Mouse (Mus musculus) liver, embryonic 11.5 days (tissue): ENCODE results near the gene Gm28038. TPM values are rescaled to one million over a fixed set of nuclear protein-coding genes. Genes with fewer than 3 reads are reported as not detected.

ENCODE experiments used
- ATAC-seq: fragments of 200-750 bp; cut with Nextera tagmentation; replicated peaks from 2 replicates; pipeline ENCODE4 v1.8.0; 2017; ENCODE audit warnings: moderate number of reproducible peaks, mild to moderate bottlenecking, moderate TSS enrichment, moderate library complexity; ENCODE audit not compliant: low FRiP score
- DNase-seq: peaks from one replicate; pipeline ENCODE4 v3.0.0-alpha.2; 2017; ENCODE audit warnings: low spot score
- H3K27ac ChIP-seq: fragments of 300-500 bp; sonication (generic); 2 replicates; pipeline ENCODE4 v1.5.1; 2014; ENCODE audit warnings: mild to moderate bottlenecking, low read depth, low read length, control low read depth
- H3K27me3 ChIP-seq: fragments of 300-500 bp; sonication (generic); replicated peaks from 2 replicates; pipeline ENCODE4 v1.6.1; 2014; ENCODE audit warnings: low read length, mixed read lengths; ENCODE audit not compliant: control insufficient read depth, insufficient read depth
- H3K36me3 ChIP-seq: fragments of 300-500 bp; sonication (generic); 2 replicates; pipeline ENCODE4 v1.6.1; 2014; ENCODE audit warnings: mild to moderate bottlenecking, low read length, moderate library complexity, mixed read lengths; ENCODE audit not compliant: control insufficient read depth, insufficient read depth
- H3K4me1 ChIP-seq: fragments of 300-500 bp; sonication (generic); replicated peaks from 2 replicates; pipeline ENCODE4 v1.6.1; 2014; ENCODE audit warnings: low read length, mixed read lengths; ENCODE audit not compliant: control insufficient read depth, insufficient read depth
- H3K4me2 ChIP-seq: fragments of 300-500 bp; sonication (generic); 2 replicates; pipeline ENCODE4 v1.6.1; 2014; ENCODE audit warnings: mild to moderate bottlenecking, control low read depth, moderate library complexity
- H3K4me3 ChIP-seq: fragments of 300-500 bp; sonication (generic); 2 replicates; pipeline ENCODE4 v1.5.1; 2014; ENCODE audit warnings: low read depth, low read length, control low read depth
- H3K9ac ChIP-seq: fragments of 300-500 bp; sonication (generic); 2 replicates; pipeline ENCODE4 v1.6.1; 2014; ENCODE audit warnings: low read depth, low read length, control low read depth
- H3K9me3 ChIP-seq: fragments of 300-500 bp; sonication (generic); 2 replicates; pipeline ENCODE4 v1.6.1; 2016; ENCODE audit warnings: low read length, inconsistent platforms, mixed read lengths; ENCODE audit not compliant: control insufficient read depth
- WGBS: fragments of 180-500 bp; shearing (Covaris S2); extraction: QIAGEN DNeasy Blood & Tissue Kit; methylation state at CpG from one replicate; pipeline ENCODE4 v1.1.7; 2014; 5-methylcytosine and 5-hydroxymethylcytosine counted together
- polyA plus RNA-seq: library from polyadenylated mRNA; unstranded; fragments of >200 nt; fragmentation: Nextera tagmentation; extraction: Ambion mirVana; gene quantifications from 2 replicates; pipeline ENCODE4 v1.2.1, GENCODE M21; 2014

Gene Gm28038
- polyA plus RNA-seq, 1 experiment from 2014 or later = not detected

DNA sequence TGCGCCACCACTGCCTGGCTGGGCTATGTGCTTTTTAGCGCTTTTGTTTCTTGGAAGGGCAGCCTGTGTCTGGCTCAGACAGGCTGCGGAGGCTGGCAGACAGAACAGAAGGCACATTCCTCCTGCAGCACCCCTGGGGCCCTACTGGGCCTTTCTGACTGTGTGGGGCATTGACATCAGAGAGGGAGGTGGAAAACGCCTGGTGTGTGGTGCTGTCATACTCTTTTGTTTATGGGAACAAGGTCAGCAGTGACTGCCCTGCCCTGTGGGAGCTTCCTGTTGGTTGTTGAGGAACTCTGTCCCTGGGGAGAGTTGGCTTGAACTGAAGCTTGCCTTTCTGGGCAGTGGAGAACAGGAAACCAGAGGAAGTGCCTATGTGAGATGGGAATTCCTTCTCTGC is 38.3 kb upstream of the Gm28038 start:
- DNase-seq = no peak
- no peak overlapping the region for H3K9ac ChIP-seq
- 0 out of 2 replicates have a peak overlapping the region, but pooled peaks have one; percentile 16 for H3K27ac ChIP-seq

DNA sequence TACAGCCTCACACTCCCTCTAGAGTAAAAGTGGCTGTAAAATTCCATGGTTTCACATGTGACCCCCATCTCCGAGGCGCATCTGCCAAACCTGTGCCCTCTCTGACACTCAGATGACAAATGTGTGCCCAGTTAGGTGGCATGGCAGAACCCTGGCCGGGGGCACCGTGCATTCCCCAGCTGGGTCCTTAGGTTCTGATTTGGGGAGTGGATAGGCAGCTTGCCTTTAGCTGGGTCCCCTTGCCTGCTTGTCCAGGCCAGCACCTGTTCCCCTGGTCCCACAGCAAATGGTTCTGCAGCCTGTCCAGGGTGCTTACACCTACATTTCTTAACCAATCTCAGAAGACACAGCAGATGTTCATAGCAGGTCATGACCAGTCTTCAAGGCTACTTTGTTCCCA is 37.5 kb upstream of the Gm28038 start:
- H3K9me3 ChIP-seq = no peaks in the 10 kb centered on the region
- WGBS = 94% methylated on average over 4 of the region's 4 CpGs
- no peaks in the 10 kb centered on the region for H3K27me3 ChIP-seq
- no peak overlapping the region for H3K4me2 ChIP-seq
- H3K4me1 ChIP-seq = peaks cover 24% of the 10 kb centered on the region
- peaks cover 9% of the 10 kb centered on the region for H3K36me3 ChIP-seq
- DNase-seq = no peak
- no peak overlapping the region for H3K4me3 ChIP-seq
- no peak for ATAC-seq
- H3K9ac ChIP-seq = no peak overlapping the region
- H3K27ac ChIP-seq = no peak overlapping the region

More for the DNA sequence above, 38.3 kb upstream of the Gm28038 start:
- H3K27me3 ChIP-seq = no peaks in the 10 kb centered on the region
- no peak overlapping the region for H3K4me2 ChIP-seq
- 66% methylated on average over 4 of the region's 4 CpGs for WGBS
- no peaks in the 10 kb centered on the region for H3K9me3 ChIP-seq
- H3K4me3 ChIP-seq = no peak overlapping the region
- peaks cover 25% of the 10 kb centered on the region for H3K4me1 ChIP-seq
- peaks cover 7% of the 10 kb centered on the region; the same call in 1 of the 2 replicates for H3K36me3 ChIP-seq
- ATAC-seq = no peak

DNA sequence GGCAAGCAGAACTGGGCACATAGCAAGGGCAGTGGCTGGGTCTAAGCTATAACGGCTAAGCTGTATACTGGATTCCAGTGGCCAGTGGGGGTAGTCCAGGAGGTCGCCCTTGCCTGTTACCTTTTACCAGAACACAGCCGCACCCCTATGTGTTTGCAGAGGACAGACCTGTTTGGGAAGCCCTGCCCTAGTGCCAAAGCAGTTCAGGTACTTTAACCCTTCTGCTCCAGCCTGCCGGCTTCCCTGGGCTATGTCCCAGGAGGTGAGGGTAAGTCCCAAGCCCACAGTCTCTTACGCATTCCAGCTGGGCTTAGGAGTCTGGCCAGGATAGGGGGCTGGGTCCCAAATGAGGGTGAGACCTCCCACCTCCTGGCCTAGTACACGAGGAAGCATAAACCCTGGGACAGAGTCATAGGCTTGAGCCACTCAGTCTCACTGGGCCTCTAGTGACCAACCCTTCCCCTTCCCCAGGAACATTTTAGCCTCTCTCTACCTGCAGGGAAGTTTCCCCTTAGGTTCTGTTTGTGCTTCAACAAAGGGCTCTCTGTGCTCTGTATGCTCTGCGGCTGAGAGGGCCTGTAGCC is 36.2 kb upstream of the Gm28038 start:
- no peak overlapping the region for H3K9ac ChIP-seq
- no peaks in the 10 kb centered on the region for H3K9me3 ChIP-seq
- ATAC-seq (no peak), DNase-seq (no peak)
- peaks cover 11% of the 10 kb centered on the region for H3K4me1 ChIP-seq
- H3K4me3 ChIP-seq = no peak overlapping the region
- no peaks in the 10 kb centered on the region for H3K27me3 ChIP-seq
- peaks cover 13% of the 10 kb centered on the region for H3K36me3 ChIP-seq
- peak overlapping the region; percentile 19; the same call in 1 of the 2 replicates for H3K27ac ChIP-seq
- WGBS = 80% methylated on average over 7 of the region's 7 CpGs
- H3K4me2 ChIP-seq = no peak overlapping the region

DNA sequence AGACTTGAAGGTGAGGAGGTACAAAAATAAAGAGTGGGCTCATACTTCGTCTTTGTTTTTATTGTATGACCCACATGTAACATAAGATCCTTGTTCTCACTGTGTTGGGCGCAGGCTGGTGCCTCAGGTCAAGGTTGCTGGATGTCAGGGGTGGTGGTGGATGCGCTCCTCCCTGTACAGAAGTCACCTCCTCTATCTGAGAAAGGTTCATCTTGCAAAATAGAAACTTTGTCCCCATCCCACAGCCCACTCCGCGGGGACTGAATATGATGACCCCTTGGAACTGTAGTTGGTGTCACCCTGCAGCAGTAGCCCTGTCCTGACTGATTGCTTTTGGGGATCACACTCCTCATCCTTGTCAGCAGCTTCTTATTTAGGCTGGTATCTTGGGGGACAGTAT is 33.8 kb upstream of the Gm28038 start:
- no peak overlapping the region for H3K4me2 ChIP-seq
- peaks cover 16% of the 10 kb centered on the region for H3K4me1 ChIP-seq
- H3K27me3 ChIP-seq = no peaks in the 10 kb centered on the region
- no peak overlapping the region for H3K9ac ChIP-seq
- no peaks in the 10 kb centered on the region for H3K9me3 ChIP-seq
- DNase-seq (no peak), ATAC-seq (no peak)
- peaks cover 11% of the 10 kb centered on the region for H3K36me3 ChIP-seq
- H3K4me3 ChIP-seq = no peak overlapping the region
- 90% methylated on average over 5 of the region's 5 CpGs for WGBS
- H3K27ac ChIP-seq = no peak overlapping the region

DNA sequence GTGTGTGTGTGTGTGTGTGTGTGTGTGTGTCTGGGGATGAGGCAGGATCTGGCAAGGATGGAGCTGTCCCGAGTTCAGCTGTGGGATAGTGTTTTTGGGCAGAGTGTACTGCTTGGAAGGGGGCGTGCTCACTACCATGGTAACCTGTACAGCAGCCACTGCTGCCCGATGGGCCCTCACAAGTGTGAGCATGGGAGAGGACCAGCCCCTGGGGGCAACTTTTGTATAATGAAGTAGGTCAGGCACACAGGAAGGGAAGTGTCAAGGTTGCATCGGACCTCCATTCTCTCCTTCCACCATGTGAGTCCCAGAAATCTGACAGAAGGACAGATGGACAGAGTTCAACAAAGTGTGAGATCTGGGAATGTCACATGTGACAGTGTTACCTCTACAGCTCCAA is 33.2 kb upstream of the Gm28038 start:
- Histone ChIP-seq H3K9ac (no peak overlapping the region), H3K4me2 (no peak overlapping the region), H3K4me3 (no peak overlapping the region), H3K27ac (no peak overlapping the region), H3K9me3 (no peaks in the 10 kb centered on the region), H3K4me1 (peaks cover 14% of the 10 kb centered on the region), H3K36me3 (peaks cover 11% of the 10 kb centered on the region; the same call in 1 of the 2 replicates), H3K27me3 (no peaks in the 10 kb centered on the region)
- 80% methylated on average over 4 of the region's 4 CpGs for WGBS
- DNase-seq (no peak), ATAC-seq (no peak)

DNA sequence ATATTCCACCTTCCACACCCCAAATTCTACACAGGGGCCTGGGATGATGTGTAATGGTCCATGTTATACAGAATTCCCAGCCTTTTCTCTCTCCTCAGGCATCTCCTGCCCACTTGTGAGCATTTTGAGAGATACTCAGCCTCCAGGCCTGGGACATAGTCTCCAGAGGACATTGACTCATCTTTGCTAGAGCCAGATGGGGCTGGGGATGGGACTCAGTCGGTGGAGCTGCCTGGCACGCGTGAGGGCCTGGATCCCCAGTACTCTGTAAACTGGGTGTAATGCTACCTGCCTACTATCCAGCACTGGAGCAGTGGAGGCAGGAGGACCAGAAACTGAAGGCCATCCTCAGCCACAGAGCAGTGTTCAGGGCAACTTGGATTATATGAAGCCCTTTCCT is 31.7 kb upstream of the Gm28038 start:
- ATAC-seq (no peak), DNase-seq (no peak)
- H3K27ac ChIP-seq = no peak overlapping the region
- WGBS = 99% methylated on average over 3 of the region's 3 CpGs
- no peak overlapping the region for H3K4me3 ChIP-seq
- H3K27me3 ChIP-seq = no peaks in the 10 kb centered on the region
- no peak overlapping the region for H3K4me2 ChIP-seq
- H3K36me3 ChIP-seq = peaks cover 11% of the 10 kb centered on the region; the same call in 1 of the 2 replicates
- H3K9ac ChIP-seq = no peak overlapping the region
- H3K9me3 ChIP-seq = no peaks in the 10 kb centered on the region
- peaks cover 14% of the 10 kb centered on the region for H3K4me1 ChIP-seq

DNA sequence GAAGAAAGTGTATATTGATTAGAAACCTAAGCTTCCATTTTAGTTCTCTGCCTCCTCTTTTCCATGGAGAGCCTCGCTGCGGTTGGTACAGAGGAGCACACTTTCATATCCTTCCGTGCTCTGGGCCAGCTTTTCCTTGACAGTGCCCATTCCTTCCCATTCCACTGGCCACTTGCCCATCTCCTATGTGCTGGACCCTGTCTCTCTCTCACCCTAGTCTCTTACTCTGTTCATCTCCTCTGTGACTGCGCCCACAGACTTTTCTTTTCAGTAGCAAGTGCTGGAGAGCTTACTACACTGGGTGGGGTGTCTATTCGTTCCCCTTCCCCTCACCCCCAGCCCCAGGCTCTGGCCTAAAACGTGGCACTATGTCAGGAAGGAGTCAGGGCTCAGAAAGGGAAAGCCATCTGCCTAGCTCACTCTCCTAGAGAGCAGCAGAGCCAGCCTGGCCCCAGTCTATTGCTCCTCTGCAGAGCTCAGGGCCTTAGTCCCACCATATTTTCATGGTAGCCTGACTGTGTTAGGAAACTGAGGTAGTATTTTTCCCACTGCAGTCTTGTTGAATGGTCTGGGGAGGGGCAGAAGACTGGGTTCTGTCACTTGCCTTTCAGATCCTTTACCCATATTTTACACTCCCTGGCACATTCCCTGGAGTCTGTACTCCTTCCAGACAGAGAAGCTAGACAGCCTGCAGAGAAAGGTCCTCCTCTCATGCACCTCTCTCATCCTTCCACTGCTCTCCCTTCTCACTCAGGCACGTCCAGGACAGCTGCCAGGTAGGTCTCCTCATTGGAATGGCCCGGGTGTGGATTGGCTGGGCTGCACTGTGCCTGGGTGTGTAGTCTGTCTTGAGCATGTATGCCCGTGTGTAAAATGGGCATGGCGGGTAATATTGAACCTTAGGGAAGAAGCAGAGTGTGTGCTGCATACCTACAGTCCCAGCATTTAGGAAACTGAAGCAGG is 30.4 kb upstream of the Gm28038 start:
- ATAC-seq = no peak
- Histone ChIP-seq H3K27ac (0 out of 2 replicates have a peak overlapping the region, but pooled peaks have one; percentile 1), H3K36me3 (peaks cover 13% of the 10 kb centered on the region), H3K4me1 (peaks cover 14% of the 10 kb centered on the region), H3K27me3 (no peaks in the 10 kb centered on the region), H3K4me2 (no peak overlapping the region), H3K9ac (no peak overlapping the region), H3K9me3 (no peaks in the 10 kb centered on the region), H3K4me3 (no peak overlapping the region)
- 85% methylated on average over 10 of the region's 10 CpGs for WGBS
- DNase-seq = no peak

DNA sequence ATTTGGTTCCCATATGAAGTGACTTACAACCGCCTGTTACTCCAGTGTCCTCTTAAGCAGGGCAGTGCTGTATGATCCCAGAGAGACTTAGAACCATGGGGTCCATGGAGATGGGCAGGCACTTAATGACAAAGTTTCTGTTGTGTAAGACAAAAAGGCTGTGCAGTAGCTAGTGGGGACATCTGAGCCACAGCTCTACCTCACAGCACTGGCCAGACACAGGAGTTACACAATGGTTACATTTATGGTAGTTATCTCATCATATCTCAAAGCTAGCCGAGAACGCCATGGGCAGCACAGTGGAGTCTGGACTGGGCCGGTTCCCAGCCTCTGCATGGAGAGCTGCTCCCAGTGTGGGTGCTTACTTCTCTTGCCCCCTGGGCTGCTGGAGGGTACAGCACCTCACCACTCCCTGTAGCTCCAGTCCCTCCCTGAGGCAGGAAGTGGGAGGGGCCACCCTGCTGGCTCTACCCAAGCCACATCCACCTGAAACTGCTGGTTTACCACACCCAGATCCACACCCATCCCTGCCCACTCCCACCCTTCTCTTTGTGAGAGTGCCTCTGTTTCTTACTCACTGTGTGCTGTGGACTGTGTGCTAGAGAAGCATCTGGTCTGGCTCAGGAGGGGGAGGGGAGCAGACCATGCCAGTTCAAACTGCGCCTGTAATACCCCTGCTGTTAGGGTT is 29.3 kb upstream of the Gm28038 start:
- Histone ChIP-seq H3K4me2 (peak overlapping the region; percentile 33), H3K36me3 (peaks cover 22% of the 10 kb centered on the region), H3K27me3 (no peaks in the 10 kb centered on the region), H3K4me3 (no peak overlapping the region), H3K4me1 (peaks cover 9% of the 10 kb centered on the region), H3K9ac (no peak overlapping the region), H3K9me3 (no peaks in the 10 kb centered on the region), H3K27ac (peak overlapping the region; percentile 32)
- DNase-seq (peak; percentile 54), ATAC-seq (peak; percentile 82)
- WGBS = 56% methylated on average over 5 of the region's 5 CpGs
